12 mouse cellular contexts compared by ENCODE assay signal in the genomic region with DNA sequence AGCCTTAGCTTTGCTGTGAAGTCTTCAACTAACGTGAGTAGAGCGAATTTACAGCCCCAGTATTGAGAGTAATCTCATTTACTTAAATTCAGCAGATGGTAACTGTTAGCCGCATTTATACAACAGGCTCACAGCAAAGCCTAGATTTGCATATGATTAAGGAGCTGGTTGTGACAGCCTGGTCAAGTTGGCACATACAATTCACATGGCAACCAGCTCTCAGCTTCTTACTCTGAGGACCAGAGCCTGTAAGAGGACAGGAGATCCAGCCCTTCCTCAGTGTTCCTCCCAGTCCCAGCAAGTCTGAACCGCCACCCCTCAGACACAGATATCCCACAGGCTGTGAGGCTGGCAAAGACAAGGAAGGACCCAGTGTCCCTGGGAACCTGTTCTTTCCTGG.
DNase-seq lines count a peak whose midpoint lies in the region; ATAC-seq lines count a peak whose summit lies in the region.
"Had no signal": no experiment of that assay in that cellular context is flagged by ENCODE, and none has a peak within 500 bp of the region (broad histone marks: within the 10 kb centered on the region; RNA-seq: fewer than 3 reads in every experiment).

No protein-coding gene starts in this region.

- peak; percentile 74 for ATAC-seq in frontal cortex, adult (ENCODE audit: low TSS enrichment)

- H3K27ac ChIP-seq in midbrain, embryonic 10.5 days (replicated peaks), result peak overlapping the region; percentile 20; the same call in 1 of the 2 replicates
- H3K27ac ChIP-seq: embryonic facial prominence, embryonic 13.5 days; liver, embryonic 14.5 days had no signal

- H3K27me3 ChIP-seq in midbrain, embryonic 10.5 days (ENCODE audit: low read depth, poor library complexity, severe bottlenecking), result no peaks in the 10 kb centered on the region
- H3K27me3 ChIP-seq: embryonic facial prominence, embryonic 13.5 days had no signal

- no peak overlapping the region for H3K4me3 ChIP-seq in midbrain, embryonic 10.5 days
- H3K4me3 ChIP-seq: embryonic facial prominence, embryonic 13.5 days had no signal

- WGBS in midbrain, embryonic 10.5 days, result 70% methylated on average over 4 of the region's 4 CpGs

- no peak for DNase-seq in frontal cortex, postnatal 10 days (ENCODE audit: low spot score in 2 of 2)
- DNase-seq in retina, adult 2 months (ENCODE audit: low read depth, low spot score), result peak; percentile 39
- no peak for DNase-seq in retina, embryonic 14.5 days (ENCODE audit: low spot score)
- DNase-seq in midbrain, embryonic 10.5 days (ENCODE audit: low spot score), result no peak
- DNase-seq in heart, adult 11 months, result no peak
- DNase-seq in liver, result no peak
- DNase-seq: cerebellum, adult 8-10 months; heart, postnatal 4 days; kidney, adult 8-10 months had no signal

- H3K36me3 ChIP-seq in midbrain, embryonic 10.5 days, result no peaks in the 10 kb centered on the region
- H3K36me3 ChIP-seq: embryonic facial prominence, embryonic 13.5 days had no signal

- H3K9me3 ChIP-seq in midbrain, embryonic 10.5 days (replicated peaks), result no peaks in the 10 kb centered on the region
- H3K9me3 ChIP-seq: embryonic facial prominence, embryonic 13.5 days had no signal

- peaks cover 31% of the 10 kb centered on the region for H3K4me1 ChIP-seq in midbrain, embryonic 10.5 days
- H3K4me1 ChIP-seq: embryonic facial prominence, embryonic 13.5 days had no signal
